Mouse (Mus musculus): ENCODE data around the gene Lamb2.

DNA sequence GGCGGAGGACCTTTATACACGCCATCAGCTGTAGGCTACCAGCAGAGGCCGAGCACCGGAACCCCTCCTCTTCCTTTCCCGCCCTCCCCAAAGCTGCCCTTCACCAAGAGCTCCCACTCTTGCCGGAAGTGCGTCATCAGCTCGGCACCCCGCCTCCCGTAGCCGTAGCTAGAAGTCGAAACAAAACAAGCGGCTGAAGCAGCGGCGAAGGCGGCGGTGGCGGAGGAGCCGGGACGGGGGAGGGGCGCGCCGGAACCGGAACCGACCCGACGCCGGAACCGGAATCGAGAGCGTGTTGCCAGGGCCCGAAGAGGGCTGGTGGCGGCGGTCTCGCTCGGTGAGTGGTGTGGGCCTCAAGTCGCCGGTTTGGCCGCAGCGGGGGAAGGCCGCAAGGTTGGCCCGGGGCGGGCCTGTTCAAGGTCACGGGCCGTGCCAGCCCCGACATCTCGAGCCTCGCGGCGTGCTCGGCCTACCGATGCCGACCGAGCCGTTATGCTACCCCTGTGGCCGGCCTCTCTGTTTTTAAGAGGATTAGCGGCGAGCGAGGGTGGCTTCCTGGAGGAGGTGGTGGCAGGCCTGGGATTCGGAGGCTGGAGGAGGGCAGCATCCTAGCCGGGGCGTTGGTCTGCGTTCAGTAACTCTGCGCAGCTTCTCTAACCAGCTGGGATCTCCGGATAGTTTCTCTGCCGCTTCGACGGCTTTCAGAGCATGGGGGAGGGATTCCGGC, 11.2 kb downstream of the Lamb2 start, which contains the start of gene Usp19:
- TF ChIP-seq POLR2A (IDR thresholded peaks at IDR 0.05; ENCODE audit: borderline replicate concordance, extremely low read depth, insufficient read depth, insufficient read length, poor library complexity, severe bottlenecking) (peak; percentile 47), CTCF (IDR thresholded peaks at IDR 0.05; ENCODE audit: borderline replicate concordance, extremely low read depth, insufficient read depth, insufficient read length) (no peak)
